Mouse (Mus musculus): ENCODE results near the gene Flywch1. TPM values are rescaled to one million over a fixed set of nuclear protein-coding genes. Genes with fewer than 3 reads are reported as not detected.

Gene Flywch1
- total RNA-seq, 2 experiments from 2014 or later: 125 to 133 TPM

- intact Hi-C loops (cut with DNase I): no loop called here
- DNase-seq (ENCODE audit: extremely low spot score in 1 of 2, low spot score in 2 of 2): no peak
Observed at GRCm38 (mm10) chr17:23748026-23748425, 23.4 kb downstream of the Flywch1 start.

- no peak for DNase-seq (ENCODE audit: extremely low spot score in 1 of 2, low spot score in 2 of 2)
- intact Hi-C loops (cut with DNase I): no loop called here
Observed at GRCm38 (mm10) chr17:23747471-23747870, 23.9 kb downstream of the Flywch1 start.

GRCm38 (mm10) chr17:23746767-23747166 lies 24.6 kb downstream of the Flywch1 start:
- no peak for DNase-seq (ENCODE audit: extremely low spot score in 1 of 2, low spot score in 2 of 2)
- intact Hi-C loops (cut with DNase I): no loop called here

GRCm38 (mm10) chr17:23746311-23746710 lies 25.1 kb downstream of the Flywch1 start:
- intact Hi-C loops (cut with DNase I): no loop called here
- no peak for DNase-seq (ENCODE audit: extremely low spot score in 1 of 2, low spot score in 2 of 2)

GRCm38 (mm10) chr17:23745301-23746251 lies 25.8 kb downstream of the Flywch1 start, which contains the start of gene Kremen2:
TSS of gene Kremen2 (minus strand) at chr17:23745833.
- DNase-seq (ENCODE audit: extremely low spot score in 1 of 2, low spot score in 2 of 2): peak in 1 of 2 experiments; percentile 58
- intact Hi-C loops (cut with DNase I): no loop called here

GRCm38 (mm10) chr17:23744651-23745050 lies 26.8 kb downstream of the Flywch1 start:
- DNase-seq (ENCODE audit: extremely low spot score in 1 of 2, low spot score in 2 of 2): no peak
- intact Hi-C loops (cut with DNase I): no loop called here

- DNase-seq (ENCODE audit: extremely low spot score in 1 of 2, low spot score in 2 of 2): no peak
- intact Hi-C loops (cut with DNase I): no loop called here
Observed at GRCm38 (mm10) chr17:23744076-23744475, 27.3 kb downstream of the Flywch1 start.

GRCm38 (mm10) chr17:23742941-23743340 lies 28.5 kb downstream of the Flywch1 start:
- intact Hi-C loops (cut with DNase I): no loop called here
- DNase-seq (ENCODE audit: extremely low spot score in 1 of 2, low spot score in 2 of 2): no peak

GRCm38 (mm10) chr17:23742210-23742793 lies 29.1 kb downstream of the Flywch1 start:
- no peak for DNase-seq (ENCODE audit: extremely low spot score in 1 of 2, low spot score in 2 of 2)
- intact Hi-C loops (cut with DNase I): no loop called here

GRCm38 (mm10) chr17:23741359-23742209 lies 29.8 kb downstream of the Flywch1 start:
- DNase-seq (ENCODE audit: extremely low spot score in 1 of 2, low spot score in 2 of 2): no peak
- intact Hi-C loops (cut with DNase I): no loop called here

GRCm38 (mm10) chr17:23740598-23741021 lies 30.8 kb downstream of the Flywch1 start, which contains the start of gene Paqr4:
TSS of gene Paqr4 (minus strand) at chr17:23740867.
- no peak for DNase-seq (ENCODE audit: extremely low spot score in 1 of 2, low spot score in 2 of 2)
- intact Hi-C loops (cut with DNase I): no loop called here

- intact Hi-C loops (cut with DNase I): no loop called here
- DNase-seq (ENCODE audit: extremely low spot score in 1 of 2, low spot score in 2 of 2): peak; percentile 91 to 95
Observed at GRCm38 (mm10) chr17:23740136-23740584, 31.2 kb downstream of the Flywch1 start.

- DNase-seq (ENCODE audit: extremely low spot score in 1 of 2, low spot score in 2 of 2): peak in 1 of 2 experiments; percentile 59
- intact Hi-C loops (cut with DNase I): no loop called here
Observed at GRCm38 (mm10) chr17:23739202-23740135, 31.9 kb downstream of the Flywch1 start.

- DNase-seq (ENCODE audit: extremely low spot score in 1 of 2, low spot score in 2 of 2): no peak
- intact Hi-C loops (cut with DNase I): no loop called here
Observed at GRCm38 (mm10) chr17:23738836-23739201, 32.6 kb downstream of the Flywch1 start.

- DNase-seq (ENCODE audit: extremely low spot score in 1 of 2, low spot score in 2 of 2): no peak
- intact Hi-C loops (cut with DNase I): no loop called here
Observed at GRCm38 (mm10) chr17:23737493-23738445, 33.6 kb downstream of the Flywch1 start.

GRCm38 (mm10) chr17:23734341-23734740 lies 37.1 kb downstream of the Flywch1 start:
- intact Hi-C loops (cut with DNase I): no loop called here
- no peak for DNase-seq (ENCODE audit: extremely low spot score in 1 of 2, low spot score in 2 of 2)

- DNase-seq (ENCODE audit: extremely low spot score in 1 of 2, low spot score in 2 of 2): no peak
- intact Hi-C loops (cut with DNase I): no loop called here
Observed at GRCm38 (mm10) chr17:23730441-23730840, 41.0 kb downstream of the Flywch1 start.
